Mouse (Mus musculus) neural tube, embryonic 12.5 days (tissue): ENCODE measurements at regions not wholly inside any gene's neighbourhood (a gene's known extent, or its start where the extent isn't known, plus 50 kb on each side); places are given as distances from the start of the nearest gene placed in this dataset.

Source experiments
- ATAC-seq: fragments of 200-750 bp; cut with Nextera tagmentation; 2 replicates; pipeline ENCODE4 v1.8.0; 2017; ENCODE audit warnings: low read depth, mild to moderate bottlenecking, moderate TSS enrichment, moderate library complexity; ENCODE audit not compliant: low FRiP score
- H3K27ac ChIP-seq: fragments of 300-500 bp; sonication (generic); 2 replicates; pipeline ENCODE4 v1.5.1; 2016
- H3K27me3 ChIP-seq: fragments of 300-500 bp; sonication (generic); replicated peaks from 2 replicates; pipeline ENCODE4 v1.6.1; 2016; ENCODE audit warnings: mild to moderate bottlenecking
- H3K36me3 ChIP-seq: fragments of 300-500 bp; sonication (generic); 2 replicates; pipeline ENCODE4 v1.6.1; 2016; ENCODE audit warnings: mild to moderate bottlenecking
- H3K4me1 ChIP-seq: fragments of 300-500 bp; sonication (generic); 2 replicates; pipeline ENCODE4 v1.6.1; 2016
- H3K4me2 ChIP-seq: fragments of 300-500 bp; sonication (generic); replicated peaks from 2 replicates; pipeline ENCODE4 v1.6.1; 2016; ENCODE audit warnings: mild to moderate bottlenecking
- H3K4me3 ChIP-seq: fragments of 300-500 bp; sonication (generic); 2 replicates; pipeline ENCODE4 v1.5.1; 2016
- H3K9ac ChIP-seq: fragments of 300-500 bp; sonication (generic); 2 replicates; pipeline ENCODE4 v1.6.1; 2016; ENCODE audit warnings: mild to moderate bottlenecking
- H3K9me3 ChIP-seq: fragments of 300-500 bp; sonication (generic); 2 replicates; pipeline ENCODE4 v1.6.1; 2016; ENCODE audit warnings: mild to moderate bottlenecking
- WGBS: fragments of 180-500 bp; shearing (Covaris S2); methylation state at CpG from one replicate; pipeline ENCODE4 v1.1.7; 2016; 5-methylcytosine and 5-hydroxymethylcytosine counted together

DNA sequence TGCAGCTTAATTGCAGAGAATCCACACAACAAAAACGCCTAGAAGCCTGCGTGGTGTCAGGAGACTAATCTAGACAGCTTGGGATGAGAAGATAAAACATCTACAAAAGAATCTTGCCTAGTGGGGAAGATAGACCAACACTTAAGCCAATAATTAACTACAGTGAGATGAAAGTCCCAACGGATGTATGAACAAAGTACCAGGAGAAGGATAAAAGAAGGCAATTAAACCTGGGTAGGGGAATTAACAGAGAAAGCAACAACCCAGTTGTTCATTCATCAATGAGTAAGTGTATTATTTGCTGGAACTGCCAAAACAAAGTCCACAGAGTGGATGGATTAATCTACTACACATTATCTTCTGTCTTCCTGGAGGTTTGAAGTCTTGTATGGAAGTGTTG is 99.8 kb downstream of the Olfm4 start:
- H3K4me1 ChIP-seq: no peaks in the 10 kb centered on the region
- no peak overlapping the region for H3K27ac ChIP-seq
- H3K27me3 ChIP-seq: no peaks in the 10 kb centered on the region
- H3K4me2 ChIP-seq: no peak overlapping the region
- ATAC-seq: no peak
- no peaks in the 10 kb centered on the region for H3K36me3 ChIP-seq
- WGBS: 66% methylated on average over 3 of the region's 3 CpGs
- no peak overlapping the region for H3K9ac ChIP-seq
- H3K9me3 ChIP-seq: no peaks in the 10 kb centered on the region
- no peak overlapping the region for H3K4me3 ChIP-seq

DNA sequence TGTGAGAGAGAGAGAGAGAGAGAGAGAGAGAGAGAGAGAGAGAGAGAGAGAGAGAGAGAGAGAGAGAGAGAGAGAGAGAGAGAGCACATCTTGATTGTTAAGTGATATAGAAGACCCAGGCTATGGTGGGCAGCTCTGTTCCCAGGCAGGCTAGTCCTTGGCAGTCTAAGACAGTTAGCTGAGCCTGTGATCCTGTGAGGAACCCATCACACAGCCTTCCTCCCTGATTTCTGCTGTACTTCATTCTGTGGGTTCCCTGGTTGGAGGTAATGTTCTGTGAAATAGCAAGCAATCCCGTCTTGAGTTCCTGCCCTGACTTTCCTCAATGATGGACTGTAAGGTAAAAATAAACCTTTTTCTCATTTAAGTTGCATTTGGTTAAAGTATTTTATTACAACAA is 113.4 kb downstream of the Olfm4 start:
- H3K4me1 ChIP-seq: no peaks in the 10 kb centered on the region
- no peak overlapping the region for H3K9ac ChIP-seq
- 83% methylated on average over 1 of the region's 1 CpGs for WGBS
- no peak overlapping the region for H3K4me3 ChIP-seq
- H3K4me2 ChIP-seq: no peak overlapping the region
- ATAC-seq: no peak
- no peaks in the 10 kb centered on the region for H3K36me3 ChIP-seq
- H3K9me3 ChIP-seq: no peaks in the 10 kb centered on the region
- no peak overlapping the region for H3K27ac ChIP-seq
- H3K27me3 ChIP-seq: no peaks in the 10 kb centered on the region

DNA sequence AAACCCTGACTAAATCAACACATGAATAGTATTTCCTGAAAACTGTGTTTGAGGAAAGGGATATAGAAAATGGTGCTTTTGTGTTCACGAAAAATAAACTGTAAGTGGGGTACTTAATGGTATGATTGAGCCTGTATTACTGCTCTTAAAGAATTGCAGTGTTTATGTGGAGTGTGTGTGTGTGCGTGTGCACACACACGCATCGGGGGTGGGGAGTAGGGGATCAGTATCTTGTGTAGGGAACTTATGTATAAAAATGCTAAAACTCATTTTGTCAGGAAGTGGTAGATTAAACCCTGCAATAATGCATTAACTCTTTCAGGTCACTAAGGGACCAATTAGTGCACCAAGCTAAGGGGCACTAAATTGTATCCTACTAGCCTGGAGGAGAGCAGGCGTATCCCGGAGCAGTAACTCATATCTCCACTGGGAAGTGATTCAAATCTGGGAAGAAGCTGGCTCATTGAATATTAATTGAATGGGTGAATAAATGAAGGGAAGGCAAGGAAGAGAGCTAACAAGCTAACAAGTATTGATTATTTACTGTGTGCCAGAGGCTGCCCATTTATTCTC is 129.3 kb downstream of the Olfm4 start:
- H3K36me3 ChIP-seq: no peaks in the 10 kb centered on the region
- no peak overlapping the region for H3K9ac ChIP-seq
- 79% methylated on average over 6 of the region's 6 CpGs for whole genome bisulfite sequencing
- H3K4me1 ChIP-seq: no peaks in the 10 kb centered on the region
- no peak overlapping the region for H3K4me2 ChIP-seq
- no peak for ATAC-seq
- H3K9me3 ChIP-seq: no peaks in the 10 kb centered on the region
- H3K27me3 ChIP-seq: no peaks in the 10 kb centered on the region
- H3K4me3 ChIP-seq: no peak overlapping the region
- no peak overlapping the region for H3K27ac ChIP-seq

- Histone ChIP-seq H3K27ac (no peak overlapping the region), H3K4me1 (no peaks in the 10 kb centered on the region), H3K9me3 (no peaks in the 10 kb centered on the region), H3K27me3 (no peaks in the 10 kb centered on the region), H3K4me2 (no peak overlapping the region), H3K4me3 (no peak overlapping the region), H3K36me3 (no peaks in the 10 kb centered on the region), H3K9ac (no peak overlapping the region)
- no peak for ATAC-seq
Observed at GRCm38 (mm10) chr14:80114326-80114725, 130.4 kb downstream of the Olfm4 start.

DNA sequence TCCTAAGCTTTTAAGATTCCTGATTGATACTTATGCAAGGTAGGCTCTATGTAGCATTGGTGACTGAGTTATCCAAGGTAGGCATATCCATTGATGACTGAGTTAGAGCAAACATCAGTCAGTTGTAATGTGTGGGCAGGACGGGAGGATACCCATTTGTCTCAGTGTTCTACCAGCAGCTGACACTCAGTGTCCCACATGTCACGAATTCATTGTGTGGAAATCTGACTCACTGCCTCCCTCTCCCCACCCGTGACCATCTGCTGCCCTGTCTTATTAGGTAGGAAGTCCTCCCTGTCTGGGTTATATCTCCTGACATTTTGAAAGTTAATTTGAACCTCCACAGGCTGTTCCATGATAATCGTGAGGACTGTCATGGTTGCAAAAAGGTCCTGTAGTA is 141.3 kb downstream of the Olfm4 start:
- H3K36me3 ChIP-seq: no peaks in the 10 kb centered on the region

DNA sequence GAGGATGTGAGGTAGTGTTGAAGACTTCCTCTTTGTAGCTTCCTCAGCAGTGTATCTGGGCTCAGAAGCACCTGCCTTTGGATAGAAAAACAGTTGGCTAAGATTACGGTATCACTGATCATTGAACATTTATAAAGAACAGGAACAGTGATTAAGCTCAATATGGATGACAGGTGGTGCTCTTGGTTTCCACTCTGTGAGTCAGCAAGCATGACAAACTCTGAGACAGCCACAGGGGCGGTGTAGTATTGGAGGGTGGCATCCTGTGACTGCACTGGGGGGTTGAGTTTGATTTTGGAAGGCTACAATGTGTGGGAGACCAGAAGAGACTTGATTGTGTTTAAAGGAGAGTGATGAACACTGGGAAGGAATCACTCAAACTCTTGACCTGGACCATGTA is 144.3 kb downstream of the Olfm4 start:
- Histone ChIP-seq H3K4me3 (no peak overlapping the region), H3K36me3 (no peaks in the 10 kb centered on the region), H3K27ac (no peak overlapping the region), H3K4me2 (no peak overlapping the region), H3K9ac (no peak overlapping the region), H3K4me1 (no peaks in the 10 kb centered on the region), H3K9me3 (no peaks in the 10 kb centered on the region), H3K27me3 (no peaks in the 10 kb centered on the region)
- 88% methylated on average over 2 of the region's 2 CpGs for WGBS
- ATAC-seq: no peak

More for the DNA sequence above, 141.3 kb downstream of the Olfm4 start:
- Histone ChIP-seq H3K4me2 (no peak overlapping the region), H3K27ac (no peak overlapping the region), H3K4me1 (no peaks in the 10 kb centered on the region), H3K27me3 (no peaks in the 10 kb centered on the region), H3K9ac (no peak overlapping the region), H3K9me3 (no peaks in the 10 kb centered on the region), H3K4me3 (no peak overlapping the region)
- WGBS: 72% methylated on average over 4 of the region's 4 CpGs
- no peak for ATAC-seq

GRCm38 (mm10) chr14:80137541-80137940 is 153.7 kb downstream of the Olfm4 start:
- no peak overlapping the region for H3K4me2 ChIP-seq
- WGBS: 44% methylated on average over 5 of the region's 5 CpGs
- H3K27me3 ChIP-seq: no peaks in the 10 kb centered on the region
- ATAC-seq: no peak
- H3K9ac ChIP-seq: no peak overlapping the region
- H3K36me3 ChIP-seq: no peaks in the 10 kb centered on the region
- no peak overlapping the region for H3K4me3 ChIP-seq
- H3K27ac ChIP-seq: no peak overlapping the region
- peaks cover 14% of the 10 kb centered on the region for H3K4me1 ChIP-seq
- no peaks in the 10 kb centered on the region for H3K9me3 ChIP-seq

GRCm38 (mm10) chr14:80138991-80139791 is 155.3 kb downstream of the Olfm4 start:
- Histone ChIP-seq H3K9me3 (no peaks in the 10 kb centered on the region), H3K36me3 (no peaks in the 10 kb centered on the region), H3K27ac (no peak overlapping the region), H3K4me3 (no peak overlapping the region), H3K9ac (no peak overlapping the region), H3K4me2 (0 out of 2 replicates have a peak overlapping the region, but pooled peaks have one; percentile 24), H3K4me1 (peaks cover 14% of the 10 kb centered on the region), H3K27me3 (no peaks in the 10 kb centered on the region)
- WGBS: 8% methylated on average over 6 of the region's 6 CpGs
- peak; percentile 60 for ATAC-seq

DNA sequence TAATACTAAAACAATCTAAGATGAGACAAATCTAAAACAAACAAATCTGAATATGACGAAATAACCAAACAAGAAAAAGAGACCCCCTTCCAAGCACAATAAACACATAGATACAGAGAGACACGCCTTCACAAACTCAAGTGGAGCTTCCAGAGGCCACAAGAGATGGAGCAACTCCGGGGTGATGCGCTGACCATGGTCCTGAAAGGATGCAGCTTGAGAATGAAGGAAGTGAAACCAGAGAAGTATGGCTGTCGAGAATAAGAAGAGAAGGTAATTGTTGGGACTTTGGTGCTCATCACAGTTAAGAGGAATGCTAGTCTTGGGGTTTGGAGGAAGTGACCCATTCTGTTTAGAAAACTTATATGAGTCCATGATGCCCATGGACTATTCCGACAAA is 173.1 kb downstream of the Olfm4 start:
- WGBS: 50% methylated on average over 6 of the region's 6 CpGs
- Histone ChIP-seq H3K9me3 (no peaks in the 10 kb centered on the region), H3K4me2 (no peak overlapping the region), H3K27ac (no peak overlapping the region), H3K9ac (no peak overlapping the region), H3K27me3 (no peaks in the 10 kb centered on the region), H3K4me3 (no peak overlapping the region), H3K4me1 (no peaks in the 10 kb centered on the region), H3K36me3 (no peaks in the 10 kb centered on the region)
- no peak for ATAC-seq

DNA sequence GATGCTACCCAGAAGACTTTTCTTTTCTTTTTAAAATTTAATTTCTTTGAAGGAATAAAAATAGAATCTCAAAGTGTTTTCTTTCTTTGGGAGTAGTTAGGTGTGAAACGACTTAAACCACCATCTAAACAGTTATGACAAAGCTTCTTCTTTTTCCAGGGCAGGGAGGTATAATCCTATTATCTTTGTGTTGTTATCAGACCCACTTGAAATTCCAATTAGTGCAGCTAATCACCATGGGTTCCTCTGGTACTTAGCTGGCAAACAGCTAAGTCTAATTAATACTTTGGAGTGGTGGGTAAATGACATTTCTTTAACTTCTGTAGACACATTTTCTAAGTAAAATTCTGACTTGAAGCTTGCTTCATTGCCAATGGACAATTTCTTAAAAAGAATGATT is 185.3 kb downstream of the Olfm4 start:
- H3K27ac ChIP-seq: no peak overlapping the region
- H3K36me3 ChIP-seq: no peaks in the 10 kb centered on the region
- no peak overlapping the region for H3K9ac ChIP-seq
- H3K27me3 ChIP-seq: no peaks in the 10 kb centered on the region
- peaks cover 6% of the 10 kb centered on the region; the same call in 1 of the 2 replicates for H3K4me1 ChIP-seq
- H3K4me3 ChIP-seq: no peak overlapping the region
- no peaks in the 10 kb centered on the region for H3K9me3 ChIP-seq
- no peak for ATAC-seq
- 74% methylated on average over 1 of the region's 1 CpGs for WGBS
- H3K4me2 ChIP-seq: no peak overlapping the region

- WGBS: 6% methylated on average over 11 of the region's 11 CpGs
- no peak for ATAC-seq
- no peak overlapping the region for H3K9ac ChIP-seq
Observed at GRCm38 (mm10) chr14:80170450-80171180, 186.7 kb downstream of the Olfm4 start.

GRCm38 (mm10) chr14:80172799-80173484 is 189.1 kb downstream of the Olfm4 start:
- H3K36me3 ChIP-seq: no peaks in the 10 kb centered on the region
- no peak overlapping the region for H3K4me3 ChIP-seq
- H3K9me3 ChIP-seq: no peaks in the 10 kb centered on the region
- H3K27me3 ChIP-seq: no peaks in the 10 kb centered on the region
- no peak overlapping the region for H3K27ac ChIP-seq
- H3K9ac ChIP-seq: no peak overlapping the region
- H3K4me1 ChIP-seq: peaks cover 6% of the 10 kb centered on the region; the same call in 1 of the 2 replicates
- peak; percentile 79 for ATAC-seq
- 32% methylated on average over 4 of the region's 4 CpGs for WGBS
- no peak overlapping the region for H3K4me2 ChIP-seq

More at GRCm38 (mm10) chr14:80170450-80171180, 186.7 kb downstream of the Olfm4 start:
- Histone ChIP-seq H3K4me2 (peak overlapping the region; percentile 46), H3K4me1 (peaks cover 6% of the 10 kb centered on the region; the same call in 1 of the 2 replicates), H3K27me3 (no peaks in the 10 kb centered on the region), H3K4me3 (no peak overlapping the region), H3K27ac (no peak overlapping the region), H3K9me3 (no peaks in the 10 kb centered on the region), H3K36me3 (no peaks in the 10 kb centered on the region)
